Mouse (Mus musculus): Measurements from ENCODE around the gene Jmjd7. TPM values are rescaled to one million over a fixed set of nuclear protein-coding genes. Genes with fewer than 3 reads are reported as not detected.

Gene Jmjd7
- polyA plus RNA-seq, 1 experiment from 2014 or later = 13.5 TPM

- H3K9ac ChIP-seq (ENCODE audit: low read depth, low read length) = no peak overlapping the region
- H3K36me3 ChIP-seq (ENCODE audit: control insufficient read depth, insufficient read depth, low read length) = no peaks in the 10 kb centered on the region
- no peaks in the 10 kb centered on the region for H3K9me3 ChIP-seq (ENCODE audit: control insufficient read depth, low read length)
- WGBS = 91% methylated on average over 2 of the region's 2 CpGs
- no peak overlapping the region for H3K4me2 ChIP-seq
- H3K4me3 ChIP-seq (ENCODE audit: low read depth, low read length) = no peak overlapping the region
- H3K4me1 ChIP-seq (replicated peaks; ENCODE audit: control insufficient read depth, insufficient read depth, low read length) = no peaks in the 10 kb centered on the region; the same call in 1 of the 2 replicates
- no peak for ATAC-seq (replicated peaks; ENCODE audit: low FRiP score)
- no peak overlapping the region for H3K27ac ChIP-seq (ENCODE audit: low read depth, low read length)
- DNase-seq (ENCODE audit: low spot score) = no peak
- H3K27me3 ChIP-seq (replicated peaks; ENCODE audit: control insufficient read depth, insufficient read depth, low read length) = no peaks in the 10 kb centered on the region
These were observed 34.9 kb upstream of the Jmjd7 start for GRCm38 (mm10) chr2:119992349-119992748.

DNA sequence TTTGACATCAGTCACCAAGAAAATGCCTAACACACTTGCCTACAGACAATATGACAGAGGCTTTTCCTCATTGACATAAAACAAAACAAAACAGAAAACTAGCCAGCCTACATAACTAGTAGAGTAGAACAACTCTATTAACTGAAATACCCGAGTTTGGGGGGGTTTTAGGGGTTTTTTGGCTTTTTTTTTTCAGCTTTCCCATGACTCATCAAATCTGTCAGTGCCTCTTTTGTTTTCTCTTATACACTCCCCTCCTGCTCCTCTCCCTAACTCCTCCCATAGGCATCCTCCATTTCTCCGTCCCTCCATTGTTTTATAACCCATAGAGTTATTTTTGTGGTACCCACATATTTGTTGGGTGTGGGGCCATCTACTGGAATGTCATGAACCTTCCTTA is 33.8 kb upstream of the Jmjd7 start:
- Histone ChIP-seq H3K4me3 (ENCODE audit: low read depth, low read length) (no peak overlapping the region), H3K9me3 (ENCODE audit: control insufficient read depth, low read length) (no peaks in the 10 kb centered on the region), H3K27me3 (replicated peaks; ENCODE audit: control insufficient read depth, insufficient read depth, low read length) (no peaks in the 10 kb centered on the region), H3K4me2 (no peak overlapping the region), H3K4me1 (replicated peaks; ENCODE audit: control insufficient read depth, insufficient read depth, low read length) (no peaks in the 10 kb centered on the region; the same call in 1 of the 2 replicates), H3K27ac (ENCODE audit: low read depth, low read length) (no peak overlapping the region), H3K36me3 (ENCODE audit: control insufficient read depth, insufficient read depth, low read length) (no peaks in the 10 kb centered on the region), H3K9ac (ENCODE audit: low read depth, low read length) (no peak overlapping the region)
- WGBS = 67% methylated on average over 2 of the region's 2 CpGs
- ATAC-seq (replicated peaks; ENCODE audit: low FRiP score) (no peak), DNase-seq (ENCODE audit: low spot score) (no peak)

GRCm38 (mm10) chr2:119994839-119995238 is 32.4 kb upstream of the Jmjd7 start:
- Histone ChIP-seq H3K4me3 (ENCODE audit: low read depth, low read length) (no peak overlapping the region), H3K27ac (ENCODE audit: low read depth, low read length) (no peak overlapping the region), H3K4me2 (no peak overlapping the region), H3K27me3 (replicated peaks; ENCODE audit: control insufficient read depth, insufficient read depth, low read length) (no peaks in the 10 kb centered on the region), H3K4me1 (replicated peaks; ENCODE audit: control insufficient read depth, insufficient read depth, low read length) (no peaks in the 10 kb centered on the region; the same call in 1 of the 2 replicates), H3K36me3 (ENCODE audit: control insufficient read depth, insufficient read depth, low read length) (no peaks in the 10 kb centered on the region), H3K9me3 (ENCODE audit: control insufficient read depth, low read length) (no peaks in the 10 kb centered on the region), H3K9ac (ENCODE audit: low read depth, low read length) (no peak overlapping the region)
- 69% methylated on average over 6 of the region's 6 CpGs for WGBS
- no peak for ATAC-seq (replicated peaks; ENCODE audit: low FRiP score)
- no peak for DNase-seq (ENCODE audit: low spot score)

DNA sequence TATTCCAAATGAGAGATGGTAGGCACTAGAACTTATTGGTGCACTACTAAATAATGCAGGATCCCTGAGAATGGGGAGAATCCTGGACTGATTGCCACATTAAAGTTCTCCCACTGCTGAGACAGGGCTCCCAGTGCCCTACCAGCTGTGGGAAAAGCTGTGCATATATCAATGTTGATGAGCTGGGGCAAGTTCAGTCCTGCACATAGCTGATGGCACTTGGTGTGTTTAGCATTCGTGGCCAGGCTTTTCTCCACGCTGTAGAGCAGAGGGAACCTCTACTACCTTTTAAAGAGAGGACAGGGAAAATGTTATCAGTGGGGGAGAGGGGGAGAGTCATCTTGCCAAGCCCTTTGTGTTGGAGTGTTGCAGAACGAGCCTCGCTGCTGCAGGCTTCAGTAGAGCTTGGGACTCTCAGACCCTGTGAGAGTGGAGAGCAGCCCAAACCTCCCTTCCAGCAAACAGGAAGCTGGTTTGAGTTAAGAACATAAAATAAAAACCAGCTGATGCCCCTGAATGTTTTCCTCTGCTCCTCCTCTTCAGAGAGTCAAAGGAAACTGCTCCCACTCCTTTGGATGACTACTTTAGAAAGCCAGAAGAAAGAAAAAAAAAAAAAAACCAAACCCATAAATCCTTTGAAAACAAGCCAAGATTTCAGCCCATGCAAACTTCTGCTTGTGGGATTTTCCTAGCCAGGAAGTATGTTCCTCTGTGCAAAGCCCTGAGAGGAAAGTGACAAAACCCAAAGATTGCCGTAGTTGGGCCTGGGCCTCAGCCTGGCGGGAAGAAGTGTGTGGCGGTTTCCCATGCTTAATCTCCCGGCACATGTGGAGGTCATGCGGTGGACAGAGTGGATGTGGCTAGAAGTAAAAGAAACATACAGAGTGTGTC is 31.6 kb upstream of the Jmjd7 start:
- Histone ChIP-seq H3K4me1 (replicated peaks; ENCODE audit: control insufficient read depth, insufficient read depth, low read length) (no peaks in the 10 kb centered on the region; the same call in 1 of the 2 replicates), H3K4me3 (ENCODE audit: low read depth, low read length) (no peak overlapping the region), H3K27me3 (replicated peaks; ENCODE audit: control insufficient read depth, insufficient read depth, low read length) (no peaks in the 10 kb centered on the region), H3K9me3 (ENCODE audit: control insufficient read depth, low read length) (no peaks in the 10 kb centered on the region), H3K36me3 (ENCODE audit: control insufficient read depth, insufficient read depth, low read length) (no peaks in the 10 kb centered on the region), H3K4me2 (no peak overlapping the region), H3K27ac (ENCODE audit: low read depth, low read length) (0 out of 2 replicates have a peak overlapping the region, but pooled peaks have one; percentile 5), H3K9ac (ENCODE audit: low read depth, low read length) (no peak overlapping the region)
- 53% methylated on average over 9 of the region's 9 CpGs for WGBS
- no peak for DNase-seq (ENCODE audit: low spot score)
- ATAC-seq (replicated peaks; ENCODE audit: low FRiP score) = no peak

- Histone ChIP-seq H3K9ac (ENCODE audit: low read depth, low read length) (no peak overlapping the region), H3K36me3 (ENCODE audit: control insufficient read depth, insufficient read depth, low read length) (no peaks in the 10 kb centered on the region), H3K4me3 (ENCODE audit: low read depth, low read length) (no peak overlapping the region), H3K4me1 (replicated peaks; ENCODE audit: control insufficient read depth, insufficient read depth, low read length) (peaks cover 6% of the 10 kb centered on the region; the same call in 1 of the 2 replicates), H3K27me3 (replicated peaks; ENCODE audit: control insufficient read depth, insufficient read depth, low read length) (no peaks in the 10 kb centered on the region), H3K9me3 (ENCODE audit: control insufficient read depth, low read length) (no peaks in the 10 kb centered on the region), H3K27ac (ENCODE audit: low read depth, low read length) (no peak overlapping the region), H3K4me2 (no peak overlapping the region)
- WGBS = 80% methylated on average over 4 of the region's 4 CpGs
- DNase-seq (ENCODE audit: low spot score) = no peak
- no peak for ATAC-seq (replicated peaks; ENCODE audit: low FRiP score)
These were observed 29.9 kb upstream of the Jmjd7 start for GRCm38 (mm10) chr2:119997354-119997753.

- Histone ChIP-seq H3K9ac (ENCODE audit: low read depth, low read length) (no peak overlapping the region), H3K9me3 (ENCODE audit: control insufficient read depth, low read length) (no peaks in the 10 kb centered on the region), H3K4me2 (no peak overlapping the region), H3K4me1 (replicated peaks; ENCODE audit: control insufficient read depth, insufficient read depth, low read length) (peaks cover 6% of the 10 kb centered on the region; the same call in 1 of the 2 replicates), H3K4me3 (ENCODE audit: low read depth, low read length) (no peak overlapping the region), H3K27ac (ENCODE audit: low read depth, low read length) (no peak overlapping the region), H3K36me3 (ENCODE audit: control insufficient read depth, insufficient read depth, low read length) (no peaks in the 10 kb centered on the region), H3K27me3 (replicated peaks; ENCODE audit: control insufficient read depth, insufficient read depth, low read length) (no peaks in the 10 kb centered on the region)
- WGBS = 84% methylated on average over 2 of the region's 2 CpGs
- DNase-seq (ENCODE audit: low spot score) = no peak
- no peak for ATAC-seq (replicated peaks; ENCODE audit: low FRiP score)
These were observed 27.6 kb upstream of the Jmjd7 start for GRCm38 (mm10) chr2:119999731-120000130.

- Histone ChIP-seq H3K4me2 (no peak overlapping the region), H3K27ac (ENCODE audit: low read depth, low read length) (no peak overlapping the region), H3K36me3 (ENCODE audit: control insufficient read depth, insufficient read depth, low read length) (no peaks in the 10 kb centered on the region), H3K9ac (ENCODE audit: low read depth, low read length) (peak overlapping the region; percentile 22; the same call in 1 of the 2 replicates), H3K4me1 (replicated peaks; ENCODE audit: control insufficient read depth, insufficient read depth, low read length) (peaks cover 6% of the 10 kb centered on the region; the same call in 1 of the 2 replicates), H3K9me3 (ENCODE audit: control insufficient read depth, low read length) (no peaks in the 10 kb centered on the region), H3K4me3 (ENCODE audit: low read depth, low read length) (no peak overlapping the region), H3K27me3 (replicated peaks; ENCODE audit: control insufficient read depth, insufficient read depth, low read length) (no peaks in the 10 kb centered on the region)
- 48% methylated on average over 3 of the region's 3 CpGs for WGBS
- ATAC-seq (replicated peaks; ENCODE audit: low FRiP score) = no peak; the same call in 1 of the 2 replicates
- no peak for DNase-seq (ENCODE audit: low spot score)
These were observed 26.2 kb upstream of the Jmjd7 start for GRCm38 (mm10) chr2:120000882-120001584.

GRCm38 (mm10) chr2:120001956-120002355 is 25.3 kb upstream of the Jmjd7 start:
- no peak overlapping the region for H3K9ac ChIP-seq (ENCODE audit: low read depth, low read length)
- WGBS = 66% methylated on average over 4 of the region's 4 CpGs

More at GRCm38 (mm10) chr2:120001956-120002355, 25.3 kb upstream of the Jmjd7 start:
- Histone ChIP-seq H3K27me3 (replicated peaks; ENCODE audit: control insufficient read depth, insufficient read depth, low read length) (no peaks in the 10 kb centered on the region), H3K9me3 (ENCODE audit: control insufficient read depth, low read length) (no peaks in the 10 kb centered on the region), H3K36me3 (ENCODE audit: control insufficient read depth, insufficient read depth, low read length) (no peaks in the 10 kb centered on the region), H3K4me2 (no peak overlapping the region), H3K27ac (ENCODE audit: low read depth, low read length) (no peak overlapping the region), H3K4me1 (replicated peaks; ENCODE audit: control insufficient read depth, insufficient read depth, low read length) (peaks cover 6% of the 10 kb centered on the region; the same call in 1 of the 2 replicates), H3K4me3 (ENCODE audit: low read depth, low read length) (no peak overlapping the region)
- DNase-seq (ENCODE audit: low spot score) (no peak), ATAC-seq (replicated peaks; ENCODE audit: low FRiP score) (no peak)
